9 mouse cellular contexts compared by ENCODE assay signal in the genomic region with DNA sequence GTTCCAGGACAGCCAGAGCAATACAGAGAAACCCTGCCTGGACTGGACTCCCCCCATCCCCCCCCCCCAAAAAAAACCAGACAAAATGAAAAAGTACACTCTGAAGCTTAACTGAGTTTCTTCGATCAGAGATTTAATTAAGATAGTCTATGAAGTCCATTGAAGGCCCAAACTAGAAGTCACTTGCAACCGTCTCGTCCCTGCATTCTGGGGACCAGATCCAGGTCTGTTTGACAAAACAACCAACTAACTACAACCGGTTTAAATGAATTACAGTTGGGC. TPM values are rescaled to one million over a fixed set of nuclear protein-coding genes. Genes with fewer than 3 reads are reported as not detected.
A peak's percentile ranks its signal among the peaks of the same experiment; 100 is the strongest.
DNase-seq lines count a peak whose midpoint lies in the region; ATAC-seq and TF ChIP-seq lines count a peak whose summit lies in the region.
"Had no signal": no experiment of that assay in that cellular context is flagged by ENCODE, and none has a peak within 500 bp of the region (broad histone marks: within the 10 kb centered on the region; RNA-seq: fewer than 3 reads in every experiment).

No protein-coding gene starts in this region.

- H3K27ac ChIP-seq in kidney, adult 2 months (ENCODE audit: insufficient read depth, low read depth, low read length) = peak overlapping the region; percentile 99
- H3K27ac ChIP-seq in hindbrain, embryonic 12.5 days = peak overlapping the region; percentile 100
- peak overlapping the region; percentile 100 for H3K27ac ChIP-seq in midbrain, embryonic 12.5 days (replicated peaks)

- no peak for TF ChIP-seq POLR2A in kidney, adult 2 months (IDR thresholded peaks at IDR 0.05; ENCODE audit: low read depth, low read length)

- no peak for TF ChIP-seq CTCF in kidney, adult 2 months (conservative IDR thresholded peaks at IDR 0.05; ENCODE audit: insufficient read depth, insufficient read length, low read depth, low read length)

- no peak for DNase-seq in kidney, adult 2 months
- DNase-seq in kidney, postnatal 4 days = no peak
- peak; percentile 56 for DNase-seq in adipocyte (ENCODE audit: low spot score)
- DNase-seq in cerebellum, adult 9-11 months = no peak
- no peak for DNase-seq in retina, postnatal 1 day
- DNase-seq in left cerebral cortex, postnatal 14 days (ENCODE audit: low spot score in 2 of 2) = no peak

- H3K4me2 ChIP-seq in hindbrain, embryonic 12.5 days (replicated peaks) = peak overlapping the region; percentile 63
- peak overlapping the region; percentile 71 for H3K4me2 ChIP-seq in midbrain, embryonic 12.5 days (replicated peaks)

- H3K4me1 ChIP-seq in kidney, adult 2 months (ENCODE audit: control insufficient read depth, insufficient read depth, low read length) = peaks cover 27% of the 10 kb centered on the region
- H3K4me1 ChIP-seq in hindbrain, embryonic 12.5 days = peaks cover 29% of the 10 kb centered on the region
- H3K4me1 ChIP-seq in midbrain, embryonic 12.5 days = peaks cover 29% of the 10 kb centered on the region

- intact Hi-C loops in left cerebral cortex, postnatal 14 days (cut with DNase I) = no loop called here

- no peaks in the 10 kb centered on the region for H3K9me3 ChIP-seq in hindbrain, embryonic 12.5 days (replicated peaks)
- no peaks in the 10 kb centered on the region for H3K9me3 ChIP-seq in midbrain, embryonic 12.5 days

- H3K36me3 ChIP-seq in kidney, adult 2 months (ENCODE audit: control insufficient read depth, insufficient read depth, low read length) = no peaks in the 10 kb centered on the region
- H3K36me3 ChIP-seq in hindbrain, embryonic 12.5 days = no peaks in the 10 kb centered on the region
- H3K36me3 ChIP-seq in midbrain, embryonic 12.5 days = no peaks in the 10 kb centered on the region

- no peak for ATAC-seq in hindbrain, embryonic 12.5 days (ENCODE audit: low FRiP score)
- ATAC-seq in midbrain, embryonic 12.5 days (ENCODE audit: low FRiP score, low read depth) = no peak

- peak overlapping the region; percentile 68 for H3K4me3 ChIP-seq in kidney, adult 2 months (ENCODE audit: insufficient read depth, low read depth, low read length)
- H3K4me3 ChIP-seq in hindbrain, embryonic 12.5 days = peak overlapping the region; percentile 99
- H3K4me3 ChIP-seq in midbrain, embryonic 12.5 days = peak overlapping the region; percentile 99

- no peaks in the 10 kb centered on the region for H3K27me3 ChIP-seq in kidney, adult 2 months (replicated peaks; ENCODE audit: control insufficient read depth, insufficient read depth, low read length)
- no peaks in the 10 kb centered on the region for H3K27me3 ChIP-seq in hindbrain, embryonic 12.5 days
- no peaks in the 10 kb centered on the region for H3K27me3 ChIP-seq in midbrain, embryonic 12.5 days

- WGBS in kidney, adult 2 months = 4% methylated on average over 4 of the region's 4 CpGs
- WGBS in hindbrain, embryonic 12.5 days = 21% methylated on average over 4 of the region's 4 CpGs
- WGBS in midbrain, embryonic 12.5 days = 18% methylated on average over 4 of the region's 4 CpGs

- peak overlapping the region; percentile 100 for H3K9ac ChIP-seq in hindbrain, embryonic 12.5 days
- H3K9ac ChIP-seq in midbrain, embryonic 12.5 days (replicated peaks) = peak overlapping the region; percentile 100

RNA-seq across cellular contexts. Expression of gene Bicral, which starts 2.2 kb away (rescaled TPM):
- 11.4 and 11.8 TPM in 2 replicates for polyA plus RNA-seq in kidney, adult 2 months (2012; rRNA removed)
- polyA plus RNA-seq in hindbrain, embryonic 12.5 days (2016; fragmentation: Nextera tagmentation; extraction: Ambion mirVana) = 7.6 and 8.1 TPM in 2 replicates
- polyA plus RNA-seq in midbrain, embryonic 12.5 days (2016; fragmentation: Nextera tagmentation; extraction: Ambion mirVana) = 7.8 and 7.9 TPM in 2 replicates
- 10 to 100 TPM; 39.9 to 42.7 TPM for total RNA-seq in left cerebral cortex, postnatal 14 days (2021)

RNA-seq across cellular contexts. Expression of gene Tbcc, which starts 34.4 kb away (rescaled TPM):
- 17.2 and 19.6 TPM in 2 replicates for polyA plus RNA-seq in kidney, adult 2 months (2012; rRNA removed)
- polyA plus RNA-seq in hindbrain, embryonic 12.5 days (2016; fragmentation: Nextera tagmentation; extraction: Ambion mirVana) = 74.5 and 82.9 TPM in 2 replicates
- polyA plus RNA-seq in midbrain, embryonic 12.5 days (2016; fragmentation: Nextera tagmentation; extraction: Ambion mirVana) = 68.4 and 75.1 TPM in 2 replicates
- total RNA-seq in left cerebral cortex, postnatal 14 days (2021) = 10 to 100 TPM; 33.1 to 39.8 TPM

RNA-seq across cellular contexts. Expression of gene Prph2, which starts 54.2 kb away (rescaled TPM):
- not detected in 2 replicates for polyA plus RNA-seq in kidney, adult 2 months (2012; rRNA removed)
- polyA plus RNA-seq in hindbrain, embryonic 12.5 days (2016; fragmentation: Nextera tagmentation; extraction: Ambion mirVana) = not detected in 2 replicates
- polyA plus RNA-seq in midbrain, embryonic 12.5 days (2016; fragmentation: Nextera tagmentation; extraction: Ambion mirVana) = not detected in 2 replicates
- total RNA-seq in left cerebral cortex, postnatal 14 days (2021) = not detected
- total RNA-seq: hematopoietic stem cell, adult 5-6 weeks had no signal
